Mouse (Mus musculus) heart, embryonic 16.5 days (tissue): ENCODE data around the gene Mrpl21. TPM values are rescaled to one million over a fixed set of nuclear protein-coding genes. Genes with fewer than 3 reads are reported as not detected.

ENCODE experiments used
- ATAC-seq: fragments of 200-750 bp; cut with Nextera tagmentation; replicated peaks from 2 replicates; pipeline ENCODE4 v1.8.0; 2017; ENCODE audit warnings: moderate number of reproducible peaks; ENCODE audit not compliant: insufficient read depth, low FRiP score; ENCODE audit errors: extremely low read depth
- H3K27ac ChIP-seq: fragments of 300-500 bp; sonication (generic); 2 replicates; pipeline ENCODE4 v1.5.1; 2014; ENCODE audit warnings: mild to moderate bottlenecking, low read length, control low read depth, moderate library complexity
- H3K27me3 ChIP-seq: fragments of 300-500 bp; sonication (generic); 2 replicates; pipeline ENCODE4 v1.6.1; 2014; ENCODE audit warnings: low read length, mixed read lengths; ENCODE audit not compliant: control insufficient read depth, insufficient read depth
- H3K36me3 ChIP-seq: fragments of 300-500 bp; sonication (generic); 2 replicates; pipeline ENCODE4 v1.6.1; 2014; ENCODE audit not compliant: control insufficient read depth, insufficient read depth
- H3K4me1 ChIP-seq: fragments of 300-500 bp; sonication (generic); 2 replicates; pipeline ENCODE4 v1.6.1; 2014; ENCODE audit warnings: low read length, mixed read lengths; ENCODE audit not compliant: control insufficient read depth, insufficient read depth
- H3K4me2 ChIP-seq: fragments of 300-500 bp; sonication (generic); 2 replicates; pipeline ENCODE4 v1.6.1; 2014; ENCODE audit warnings: low read depth, mild to moderate bottlenecking, control low read depth, low read length
- H3K4me3 ChIP-seq: fragments of 300-500 bp; sonication (generic); 2 replicates; pipeline ENCODE4 v1.5.1; 2014; ENCODE audit warnings: mild to moderate bottlenecking, control low read depth, low read length
- H3K9ac ChIP-seq: fragments of 300-500 bp; sonication (generic); 2 replicates; pipeline ENCODE4 v1.6.1; 2014; ENCODE audit warnings: low read length, control low read depth
- H3K9me3 ChIP-seq: fragments of 300-500 bp; sonication (generic); replicated peaks from 2 replicates; pipeline ENCODE4 v1.6.1; 2016; ENCODE audit warnings: low read length; ENCODE audit not compliant: control insufficient read depth
- WGBS: fragments of 180-500 bp; shearing (Covaris S2); extraction: QIAGEN DNeasy Blood & Tissue Kit; methylation state at CpG from one replicate; pipeline ENCODE4 v1.1.7; 2014; 5-methylcytosine and 5-hydroxymethylcytosine counted together
- polyA plus RNA-seq: library from polyadenylated mRNA; unstranded; fragments of >200 nt; fragmentation: Nextera tagmentation; extraction: Ambion mirVana; gene quantifications from 2 replicates; pipeline ENCODE4 v1.2.1, GENCODE M21; 2015

Gene Mrpl21
- polyA plus RNA-seq, 1 experiment from 2014 or later, result 100 TPM

GRCm38 (mm10) chr19:3326479-3327047 lies 43.9 kb downstream of the Mrpl21 start:
- no peak overlapping the region; the same call in 1 of the 2 replicates for H3K4me3 ChIP-seq
- no peaks in the 10 kb centered on the region for H3K9me3 ChIP-seq
- 74% methylated on average over 12 of the region's 12 CpGs for WGBS
- peak overlapping the region; percentile 99 for H3K27ac ChIP-seq
- peak overlapping the region; percentile 73; the same call in 1 of the 2 replicates for H3K9ac ChIP-seq
- peaks cover 20% of the 10 kb centered on the region for H3K4me1 ChIP-seq
- no peak for ATAC-seq
- H3K27me3 ChIP-seq, result no peaks in the 10 kb centered on the region
- H3K4me2 ChIP-seq, result peak overlapping the region; percentile 93
- H3K36me3 ChIP-seq, result no peaks in the 10 kb centered on the region

GRCm38 (mm10) chr19:3333247-3333646 lies 50.5 kb downstream of the Mrpl21 start:
- H3K4me3 ChIP-seq, result no peak overlapping the region
- no peak for ATAC-seq
- no peaks in the 10 kb centered on the region for H3K36me3 ChIP-seq
- H3K27ac ChIP-seq, result no peak overlapping the region
- H3K27me3 ChIP-seq, result no peaks in the 10 kb centered on the region
- peaks cover 27% of the 10 kb centered on the region for H3K4me1 ChIP-seq
- 79% methylated on average over 6 of the region's 6 CpGs for WGBS
- no peak overlapping the region for H3K4me2 ChIP-seq
- H3K9me3 ChIP-seq, result no peaks in the 10 kb centered on the region
- no peak overlapping the region for H3K9ac ChIP-seq

GRCm38 (mm10) chr19:3333694-3334515 lies 51.2 kb downstream of the Mrpl21 start:
- Histone ChIP-seq H3K27me3 (no peaks in the 10 kb centered on the region), H3K27ac (no peak overlapping the region), H3K9me3 (no peaks in the 10 kb centered on the region), H3K4me1 (peaks cover 27% of the 10 kb centered on the region), H3K4me3 (no peak overlapping the region), H3K9ac (no peak overlapping the region), H3K4me2 (no peak overlapping the region), H3K36me3 (no peaks in the 10 kb centered on the region)
- WGBS, result 77% methylated on average over 17 of the region's 17 CpGs
- ATAC-seq, result no peak

GRCm38 (mm10) chr19:3334550-3334949 lies 51.8 kb downstream of the Mrpl21 start:
- 67% methylated on average over 4 of the region's 4 CpGs for WGBS
- no peak for ATAC-seq
- Histone ChIP-seq H3K4me2 (no peak overlapping the region), H3K9me3 (no peaks in the 10 kb centered on the region), H3K27me3 (no peaks in the 10 kb centered on the region), H3K36me3 (no peaks in the 10 kb centered on the region), H3K4me1 (peaks cover 27% of the 10 kb centered on the region), H3K27ac (no peak overlapping the region), H3K9ac (no peak overlapping the region), H3K4me3 (no peak overlapping the region)

GRCm38 (mm10) chr19:3335917-3336316 lies 53.2 kb downstream of the Mrpl21 start:
- WGBS, result 71% methylated on average over 1 of the region's 1 CpGs
- Histone ChIP-seq H3K27me3 (no peaks in the 10 kb centered on the region), H3K9me3 (no peaks in the 10 kb centered on the region), H3K4me3 (no peak overlapping the region), H3K4me1 (peaks cover 39% of the 10 kb centered on the region), H3K36me3 (no peaks in the 10 kb centered on the region), H3K27ac (no peak overlapping the region), H3K9ac (no peak overlapping the region), H3K4me2 (no peak overlapping the region)
- ATAC-seq, result no peak

- Histone ChIP-seq H3K36me3 (no peaks in the 10 kb centered on the region), H3K4me2 (no peak overlapping the region), H3K9me3 (no peaks in the 10 kb centered on the region), H3K4me1 (peaks cover 40% of the 10 kb centered on the region), H3K27ac (no peak overlapping the region), H3K9ac (0 out of 2 replicates have a peak overlapping the region, but pooled peaks have one; percentile 11), H3K4me3 (no peak overlapping the region), H3K27me3 (no peaks in the 10 kb centered on the region)
- 54% methylated on average over 8 of the region's 8 CpGs for WGBS
- ATAC-seq, result no peak
These were observed 54.0 kb downstream of the Mrpl21 start for GRCm38 (mm10) chr19:3336485-3337255.

- H3K4me1 ChIP-seq, result peaks cover 30% of the 10 kb centered on the region
- no peak overlapping the region for H3K4me3 ChIP-seq
- H3K36me3 ChIP-seq, result no peaks in the 10 kb centered on the region
- WGBS, result 86% methylated on average over 8 of the region's 8 CpGs
- H3K9ac ChIP-seq, result no peak overlapping the region
- no peak overlapping the region for H3K27ac ChIP-seq
- no peaks in the 10 kb centered on the region for H3K27me3 ChIP-seq
- no peak overlapping the region for H3K4me2 ChIP-seq
- H3K9me3 ChIP-seq, result no peaks in the 10 kb centered on the region; the same call in 1 of the 2 replicates
- ATAC-seq, result no peak
These were observed 56.5 kb downstream of the Mrpl21 start for GRCm38 (mm10) chr19:3339187-3339586.

GRCm38 (mm10) chr19:3341021-3341420 lies 58.3 kb downstream of the Mrpl21 start:
- no peaks in the 10 kb centered on the region for H3K27me3 ChIP-seq
- no peak overlapping the region for H3K4me3 ChIP-seq
- H3K4me1 ChIP-seq, result peaks cover 26% of the 10 kb centered on the region
- H3K27ac ChIP-seq, result no peak overlapping the region; the same call in 1 of the 2 replicates
- 54% methylated on average over 3 of the region's 3 CpGs for WGBS
- peak; percentile 21; the same call in 1 of the 2 replicates for ATAC-seq
- no peak overlapping the region for H3K9ac ChIP-seq
- no peak overlapping the region for H3K4me2 ChIP-seq
- H3K9me3 ChIP-seq, result no peaks in the 10 kb centered on the region; the same call in 1 of the 2 replicates
- no peaks in the 10 kb centered on the region for H3K36me3 ChIP-seq
